Mouse (Mus musculus): Measurements from ENCODE around the gene Fam107b.

- TF ChIP-seq CTCF (IDR thresholded peaks at IDR 0.05; ENCODE audit: insufficient read depth, low read depth, low read length) = no peak
- TF ChIP-seq POLR2A (IDR thresholded peaks at IDR 0.05; ENCODE audit: insufficient read depth, low read depth, low read length) = no peak
Observed at GRCm38 (mm10) chr2:3575140-3575539, 4.9 kb downstream of the Fam107b start.
